Mouse (Mus musculus) embryonic facial prominence, embryonic 11.5 days (tissue): ENCODE data around the gene Dlx5. TPM values are rescaled to one million over a fixed set of nuclear protein-coding genes. Genes with fewer than 3 reads are reported as not detected.

Experiments used
- ATAC-seq: fragments of 200-750 bp; cut with Nextera tagmentation; replicated peaks from 2 replicates; pipeline ENCODE4 v1.8.0; 2017; ENCODE audit warnings: low read depth; ENCODE audit not compliant: insufficient number of reproducible peaks, low FRiP score, low TSS enrichment
- DNase-seq: peaks from one replicate; pipeline ENCODE4 v3.0.0-alpha.2; 2015; ENCODE audit warnings: low spot score
- H3K27ac ChIP-seq: fragments of 300-500 bp; sonication (generic); replicated peaks from 2 replicates; pipeline ENCODE4 v1.5.1; 2014; ENCODE audit warnings: mild to moderate bottlenecking, low read depth, low read length, control low read depth
- H3K27me3 ChIP-seq: fragments of 300-500 bp; sonication (generic); 2 replicates; pipeline ENCODE4 v1.6.1; 2014; ENCODE audit warnings: mild to moderate bottlenecking, low read length, moderate library complexity, mixed read lengths; ENCODE audit not compliant: control insufficient read depth, insufficient read depth
- H3K36me3 ChIP-seq: fragments of 300-500 bp; sonication (generic); replicated peaks from 2 replicates; pipeline ENCODE4 v1.6.1; 2014; ENCODE audit warnings: low read depth, mild to moderate bottlenecking, low read length, moderate library complexity, mixed read lengths; ENCODE audit not compliant: control insufficient read depth, insufficient read depth
- H3K4me1 ChIP-seq: fragments of 300-500 bp; sonication (generic); 2 replicates; pipeline ENCODE4 v1.6.1; 2014; ENCODE audit warnings: low read length, mixed read lengths; ENCODE audit not compliant: control insufficient read depth, insufficient read depth
- H3K4me2 ChIP-seq: fragments of 300-500 bp; sonication (generic); 2 replicates; pipeline ENCODE4 v1.6.1; 2014; ENCODE audit warnings: low read depth, mild to moderate bottlenecking, control low read depth, low read length, moderate library complexity
- H3K4me3 ChIP-seq: fragments of 300-500 bp; sonication (generic); 2 replicates; pipeline ENCODE4 v1.5.1; 2014; ENCODE audit warnings: low read depth, low read length, control low read depth
- H3K9ac ChIP-seq: fragments of 300-500 bp; sonication (generic); replicated peaks from 2 replicates; pipeline ENCODE4 v1.6.1; 2014; ENCODE audit warnings: mild to moderate bottlenecking, control low read depth, low read length
- H3K9me3 ChIP-seq: fragments of 300-500 bp; sonication (generic); replicated peaks from 2 replicates; pipeline ENCODE4 v1.6.1; 2016; ENCODE audit warnings: mild to moderate bottlenecking, low read length, inconsistent platforms, mixed read lengths; ENCODE audit not compliant: control insufficient read depth
- WGBS: fragments of 180-500 bp; shearing (Covaris S2); extraction: QIAGEN DNeasy Blood & Tissue Kit; methylation state at CpG from one replicate; pipeline ENCODE4 v1.1.7; 2014; 5-methylcytosine and 5-hydroxymethylcytosine counted together
- polyA plus RNA-seq: library from polyadenylated mRNA; unstranded; fragments of >200 nt; fragmentation: Nextera tagmentation; extraction: Ambion mirVana; gene quantifications from 2 replicates; pipeline ENCODE4 v1.2.1, GENCODE M21; 2014

Dlx5 gene
- polyA plus RNA-seq, 1 experiment from 2014 or later: 63.8 TPM

DNA sequence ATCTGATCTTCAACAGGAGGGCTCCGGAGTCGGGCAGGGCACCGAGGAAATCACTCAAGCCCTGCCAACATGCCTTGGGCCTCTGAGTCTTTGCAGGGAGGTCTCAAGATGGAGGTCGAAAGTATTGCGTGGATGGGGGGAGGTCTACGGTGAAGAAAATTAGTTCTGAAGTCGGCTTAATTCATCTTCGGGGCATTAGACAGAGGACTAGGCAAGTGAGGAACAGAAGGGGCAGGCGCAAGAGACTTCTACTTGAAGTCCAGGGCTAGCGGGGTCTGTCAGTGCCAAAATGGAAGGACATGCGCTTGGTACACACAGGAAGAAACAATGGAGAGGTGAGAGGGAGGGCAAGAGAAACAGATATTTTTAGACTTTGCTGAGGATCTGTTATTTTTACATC, 6.7 kb downstream of the Dlx5 start:
- Histone ChIP-seq H3K4me1 (no peaks in the 10 kb centered on the region), H3K4me2 (peak overlapping the region; percentile 45), H3K36me3 (no peaks in the 10 kb centered on the region), H3K9me3 (no peaks in the 10 kb centered on the region), H3K27ac (peak overlapping the region; percentile 86), H3K27me3 (peaks cover 57% of the 10 kb centered on the region), H3K4me3 (peak overlapping the region; percentile 20), H3K9ac (peak overlapping the region; percentile 59)
- WGBS: 1% methylated on average over 11 of the region's 11 CpGs
- DNase-seq (peak; percentile 59), ATAC-seq (no peak)

- under 1% methylated on average over 24 of the region's 25 CpGs for WGBS
- Histone ChIP-seq H3K4me2 (peak overlapping the region; percentile 45), H3K27ac (peak overlapping the region; percentile 86), H3K9ac (peak overlapping the region; percentile 59), H3K4me3 (peak overlapping the region; percentile 20), H3K36me3 (no peaks in the 10 kb centered on the region), H3K4me1 (no peaks in the 10 kb centered on the region), H3K9me3 (no peaks in the 10 kb centered on the region), H3K27me3 (peaks cover 58% of the 10 kb centered on the region)
- peak; percentile 61 for ATAC-seq
- DNase-seq: peak; percentile 54
Measured at GRCm38 (mm10) chr6:6874073-6874771, 7.7 kb downstream of the Dlx5 start.

- Histone ChIP-seq H3K27ac (peak overlapping the region; percentile 86; the same call in 1 of the 2 replicates), H3K36me3 (no peaks in the 10 kb centered on the region), H3K4me1 (no peaks in the 10 kb centered on the region), H3K27me3 (peaks cover 56% of the 10 kb centered on the region), H3K4me3 (peak overlapping the region; percentile 20), H3K9me3 (no peaks in the 10 kb centered on the region), H3K9ac (peak overlapping the region; percentile 59), H3K4me2 (peak overlapping the region; percentile 45)
- ATAC-seq (no peak), DNase-seq (peak; percentile 37)
- WGBS: under 1% methylated on average over 19 of the region's 19 CpGs
Measured at GRCm38 (mm10) chr6:6873476-6874072, 8.3 kb downstream of the Dlx5 start.

DNA sequence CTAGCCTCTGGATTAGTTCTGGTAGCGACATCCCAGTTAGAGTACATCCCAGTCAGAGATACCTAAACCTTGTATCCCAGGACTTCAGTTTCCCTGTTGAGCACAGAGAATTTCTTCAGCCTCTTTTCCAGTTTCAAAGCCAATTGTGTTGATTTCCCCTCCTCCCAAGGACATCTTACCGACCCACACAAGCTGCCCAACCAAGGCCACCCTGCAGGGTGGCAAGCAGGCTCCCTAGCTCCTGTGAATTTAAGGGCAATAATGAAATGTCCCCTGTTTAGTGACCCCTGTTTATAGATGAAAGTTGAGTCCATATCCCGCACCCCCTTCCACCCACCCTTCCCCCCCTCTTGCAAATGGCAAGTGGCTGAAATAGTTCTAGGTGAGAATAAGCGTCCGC, 9.0 kb downstream of the Dlx5 start:
- Histone ChIP-seq H3K36me3 (no peaks in the 10 kb centered on the region), H3K27ac (no peak overlapping the region), H3K27me3 (peaks cover 50% of the 10 kb centered on the region), H3K4me1 (no peaks in the 10 kb centered on the region), H3K4me3 (no peak overlapping the region), H3K9ac (no peak overlapping the region), H3K9me3 (no peaks in the 10 kb centered on the region), H3K4me2 (no peak overlapping the region)
- DNase-seq (peak; percentile 42), ATAC-seq (no peak)
- 1% methylated on average over 5 of the region's 5 CpGs for WGBS

- Histone ChIP-seq H3K36me3 (no peaks in the 10 kb centered on the region), H3K9ac (no peak overlapping the region), H3K27ac (no peak overlapping the region), H3K4me3 (peak overlapping the region; percentile 22; the same call in 1 of the 2 replicates), H3K4me2 (no peak overlapping the region), H3K4me1 (no peaks in the 10 kb centered on the region), H3K27me3 (peaks cover 47% of the 10 kb centered on the region), H3K9me3 (no peaks in the 10 kb centered on the region)
- ATAC-seq (no peak), DNase-seq (peak; percentile 24)
- WGBS: 3% methylated on average over 5 of the region's 5 CpGs
Measured at GRCm38 (mm10) chr6:6871692-6872091, 10.2 kb downstream of the Dlx5 start.

- Histone ChIP-seq H3K4me2 (no peak overlapping the region; the same call in 1 of the 2 replicates), H3K9me3 (no peaks in the 10 kb centered on the region), H3K27me3 (peaks cover 46% of the 10 kb centered on the region), H3K9ac (peak overlapping the region; percentile 43), H3K27ac (peak overlapping the region; percentile 47), H3K4me1 (no peaks in the 10 kb centered on the region), H3K36me3 (no peaks in the 10 kb centered on the region), H3K4me3 (peak overlapping the region; percentile 22)
- no peak for ATAC-seq
- WGBS: 5% methylated on average over 7 of the region's 7 CpGs
- DNase-seq: peak; percentile 50
Measured at GRCm38 (mm10) chr6:6870876-6871420, 10.9 kb downstream of the Dlx5 start.

DNA sequence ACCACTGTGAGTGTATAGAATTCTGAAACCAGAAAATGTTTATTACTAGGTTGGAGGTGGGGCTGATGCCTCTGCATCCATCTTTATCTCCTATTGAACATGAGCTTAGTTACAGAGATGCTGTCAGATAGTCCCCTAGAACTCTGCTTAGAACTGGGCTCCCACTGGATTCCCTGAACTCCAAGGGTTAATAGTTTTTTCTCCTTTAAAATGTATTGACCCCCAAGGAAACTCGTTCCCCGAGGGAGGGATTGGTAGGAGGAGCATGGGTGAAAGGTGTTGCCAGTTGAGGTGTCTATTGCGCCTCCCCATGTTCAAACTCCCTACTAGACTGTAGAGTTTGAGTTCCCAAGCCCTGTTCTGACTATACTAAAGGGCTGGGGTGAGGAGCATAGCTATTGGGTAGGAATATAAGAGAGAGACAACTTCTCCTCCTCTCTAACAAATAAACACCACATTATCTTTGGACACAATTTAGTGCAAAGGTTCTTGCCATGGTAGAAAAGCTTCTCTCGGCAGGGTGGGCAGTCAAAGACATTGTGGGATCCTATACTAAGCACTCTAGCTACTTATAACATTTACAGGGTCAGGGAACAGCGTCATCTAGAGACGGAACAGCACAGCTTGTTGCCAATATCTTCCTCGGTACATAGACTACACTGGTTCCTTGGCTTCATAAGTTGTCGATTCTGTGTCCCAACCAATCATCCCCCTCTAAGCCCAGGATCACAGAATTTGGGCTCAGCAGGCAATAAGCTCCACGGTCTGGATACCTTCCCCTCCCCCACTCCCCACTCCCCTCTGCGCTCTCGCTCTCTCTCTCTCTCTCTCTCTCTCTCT, 11.7 kb downstream of the Dlx5 start:
- Histone ChIP-seq H3K36me3 (no peaks in the 10 kb centered on the region), H3K27me3 (peaks cover 48% of the 10 kb centered on the region), H3K4me1 (no peaks in the 10 kb centered on the region), H3K27ac (0 out of 2 replicates have a peak overlapping the region, but pooled peaks have one; percentile 47), H3K4me3 (peak overlapping the region; percentile 9; the same call in 1 of the 2 replicates), H3K4me2 (no peak overlapping the region; the same call in 1 of the 2 replicates), H3K9ac (no peak overlapping the region), H3K9me3 (no peaks in the 10 kb centered on the region)
- DNase-seq: peak; percentile 60
- ATAC-seq: no peak
- WGBS: 2% methylated on average over 11 of the region's 11 CpGs
